Comparison of ENCODE assay signal across 8 mouse cellular contexts in the genomic region with DNA sequence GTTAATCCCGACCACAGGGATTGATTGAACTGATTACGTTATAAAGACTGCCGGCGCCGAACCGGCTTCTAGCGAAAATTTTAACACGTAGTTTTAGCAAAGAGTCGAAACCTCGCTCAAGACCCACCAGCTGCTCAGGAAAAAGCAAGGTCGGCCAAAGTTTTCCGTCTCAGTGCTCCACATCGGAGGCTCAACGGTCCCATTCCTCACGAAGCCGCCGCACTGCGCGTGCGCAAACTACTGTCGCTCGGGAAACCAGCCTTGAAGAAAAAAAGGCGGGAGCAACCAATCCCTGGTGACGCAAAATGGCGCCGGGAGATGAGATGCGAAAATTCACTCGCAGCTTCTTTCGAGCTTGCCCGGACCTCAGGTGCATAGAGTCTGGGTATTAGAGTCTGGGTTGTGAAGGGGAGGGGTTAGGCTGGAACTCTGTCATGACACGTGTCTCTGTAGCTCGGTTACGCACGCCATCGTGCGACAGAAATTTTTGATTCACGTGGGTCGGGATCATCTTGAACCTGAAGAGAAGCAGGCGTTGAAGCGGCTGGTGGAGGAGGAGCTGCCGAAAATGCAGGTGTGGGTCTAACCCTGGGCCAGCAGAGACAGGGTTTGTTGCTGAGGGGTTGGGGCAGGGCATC. TPM values are rescaled to one million over a fixed set of nuclear protein-coding genes. Genes with fewer than 3 reads are reported as not detected.
DNase-seq lines count a peak whose midpoint lies in the region; ATAC-seq and TF ChIP-seq lines count a peak whose summit lies in the region.

A gene (minus strand): TSS at position 231 of the 638 bp plus-strand sequence.

- ATAC-seq in activated CD4-positive, CD25-positive, alpha-beta regulatory T cell, adult 4 months, result peak; percentile 71
- peak; percentile 61 for ATAC-seq in megakaryocyte progenitor cell, adult 5-6 weeks (replicated peaks; ENCODE audit: poor library complexity)

- DNase-seq in gastrocnemius, postnatal 10 days, result peak; percentile 96
- peak; percentile 98 for DNase-seq in induced T-regulatory cell, adult 2 months (ENCODE audit: low read depth)
- DNase-seq in left cerebral cortex, adult 9 months (ENCODE audit: low spot score in 2 of 2), result peak; percentile 88 to 96
- peak; percentile 96 for DNase-seq in right cerebral cortex, postnatal 14 days
- peak; percentile 87 to 92 for DNase-seq in urinary bladder, postnatal 36 days (ENCODE audit: low spot score in 2 of 2)

- H3K27ac ChIP-seq in cortical plate, adult 2 months (ENCODE audit: insufficient read depth, low read length), result peak within 1 kb of the TSS; percentile 46

- peak within 1 kb of the TSS; percentile 41 for H3K4me3 ChIP-seq in cortical plate, adult 2 months (ENCODE audit: insufficient read depth, low read length)

- TF ChIP-seq CTCF in cortical plate, adult 2 months (IDR thresholded peaks at IDR 0.05; ENCODE audit: extremely low read depth, insufficient read depth, low read length), result no peak

- TF ChIP-seq POLR2A in cortical plate, adult 2 months (IDR thresholded peaks at IDR 0.05; ENCODE audit: extremely low read depth, insufficient read depth, low read length), result peak; percentile 60

- peaks cover 4% of the 10 kb centered on the region for H3K4me1 ChIP-seq in cortical plate, adult 2 months (ENCODE audit: control insufficient read depth, insufficient read depth, low read length)

RNA-seq across cellular contexts. Expression of the gene that starts here (rescaled TPM):
- polyA plus RNA-seq in activated CD4-positive, CD25-positive, alpha-beta regulatory T cell, adult 4 months (2017; shearing (Covaris generic)), result 10 to 100 TPM; 54.8 to 82.2 TPM
- polyA plus RNA-seq in cortical plate, adult 2 months (2012; rRNA removed), result 55.6 and 59.3 TPM in 2 replicates
- 10 to 100 TPM; 18.6 to 23.6 TPM for total RNA-seq in gastrocnemius, postnatal 10 days (2021)
- total RNA-seq in megakaryocyte progenitor cell, adult 5-6 weeks (2015), result 83.1 and 83.9 TPM in 2 replicates
- 36.3 and 38.5 TPM in 2 replicates for total RNA-seq in megakaryocyte progenitor cell, adult 5-6 weeks (2017)

Comparison
In these comparisons a context has a peak if more than half of its experiments do, and no peak if none do; other contexts are left out.
1. Peak in every context shown above with its lines: DNase-seq, ATAC-seq, H3K4me3 ChIP-seq and H3K27ac ChIP-seq.